8 mouse cellular contexts compared by ENCODE assay signal in the genomic region with DNA sequence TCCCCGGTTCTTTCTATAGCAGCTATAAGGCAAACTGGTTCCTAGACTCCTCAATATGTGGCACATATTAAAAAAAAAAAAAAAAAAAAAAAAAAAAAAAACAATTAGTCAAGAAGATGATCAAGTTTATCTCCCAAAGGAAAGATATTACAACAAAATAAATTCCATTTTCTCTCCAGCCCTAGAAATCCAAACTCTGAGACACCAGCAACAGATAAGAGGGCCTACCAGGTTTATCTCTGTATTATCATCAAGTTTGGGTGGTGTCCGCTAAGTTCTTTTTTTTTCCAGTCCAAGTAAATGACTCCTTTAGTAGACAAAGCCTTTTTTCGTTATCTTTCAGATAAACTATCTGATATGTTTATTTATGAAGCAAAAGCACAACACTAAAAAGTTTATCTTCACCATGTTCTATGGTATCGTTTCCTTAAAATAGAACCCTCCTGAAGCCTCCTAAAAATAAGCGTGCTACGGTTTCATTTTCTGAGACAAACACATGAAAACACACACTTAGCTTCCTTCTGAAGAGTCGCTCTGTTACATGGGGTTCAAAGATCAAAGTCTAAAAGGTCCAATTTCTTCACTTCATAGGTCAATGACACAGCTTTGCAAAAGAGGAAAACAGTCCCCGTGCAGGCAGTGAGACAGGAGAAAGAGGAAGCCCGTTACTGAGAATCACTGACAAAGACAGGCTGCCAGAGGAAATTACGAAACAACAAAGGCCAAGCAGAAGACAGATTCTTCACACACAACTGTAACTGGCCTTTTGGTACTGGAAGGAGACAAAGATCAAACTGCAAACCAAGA. TPM values are rescaled to one million over a fixed set of nuclear protein-coding genes. Genes with fewer than 3 reads are reported as not detected.
A peak's percentile ranks its signal among the peaks of the same experiment; 100 is the strongest.
DNase-seq lines count a peak whose midpoint lies in the region; ATAC-seq and TF ChIP-seq lines count a peak whose summit lies in the region.

No protein-coding gene starts in this region.

- H3K27ac ChIP-seq in heart, embryonic 10.5 days, result no peak overlapping the region
- no peak overlapping the region for H3K27ac ChIP-seq in kidney, postnatal 0 days

- no peak for ATAC-seq in G1E (ENCODE audit: extremely low read depth, insufficient number of reproducible peaks, low FRiP score, poor library complexity, severe bottlenecking)
- no peak for ATAC-seq in kidney, postnatal 0 days (replicated peaks; ENCODE audit: low FRiP score, low read depth)

- DNase-seq in heart, adult 11 months, result peak; percentile 96
- no peak for DNase-seq in heart, embryonic 10.5 days (ENCODE audit: low spot score)
- no peak for DNase-seq in G1E (ENCODE audit: low spot score)
- peak; percentile 84 for DNase-seq in kidney, postnatal 0 days (ENCODE audit: low spot score)
- DNase-seq in left cerebral cortex, postnatal 4 days, result no peak
- no peak for DNase-seq in layer of hippocampus, adult 8-10 months (ENCODE audit: low spot score in 2 of 2)
- DNase-seq in urinary bladder, postnatal 4 days (ENCODE audit: low spot score in 2 of 2), result no peak

- WGBS in heart, embryonic 10.5 days, result 48% methylated on average over 10 of the region's 10 CpGs
- 38% methylated on average over 10 of the region's 10 CpGs for WGBS in kidney, postnatal 0 days

- peaks cover 24% of the 10 kb centered on the region for H3K36me3 ChIP-seq in heart, embryonic 10.5 days
- peaks cover 83% of the 10 kb centered on the region for H3K36me3 ChIP-seq in G1E (replicated peaks)
- H3K36me3 ChIP-seq in kidney, postnatal 0 days (ENCODE audit: insufficient read depth, low read length), result peaks cover 23% of the 10 kb centered on the region; the same call in 1 of the 2 replicates
- peaks cover 92% of the 10 kb centered on the region for H3K36me3 ChIP-seq in megakaryocyte, embryonic 14.5 days (replicated peaks; ENCODE audit: low read length)

- H3K9ac ChIP-seq in kidney, postnatal 0 days (ENCODE audit: low read depth, low read length), result no peak overlapping the region

- peaks cover 7% of the 10 kb centered on the region; the same call in 1 of the 2 replicates for H3K27me3 ChIP-seq in heart, embryonic 10.5 days (ENCODE audit: insufficient read depth, poor library complexity, severe bottlenecking)
- H3K27me3 ChIP-seq in G1E (ENCODE audit: insufficient read depth, low read length), result no peaks in the 10 kb centered on the region
- no peaks in the 10 kb centered on the region for H3K27me3 ChIP-seq in kidney, postnatal 0 days (ENCODE audit: insufficient read depth, low read length)
- no peaks in the 10 kb centered on the region for H3K27me3 ChIP-seq in megakaryocyte, embryonic 14.5 days (replicated peaks)

- peaks cover 58% of the 10 kb centered on the region for H3K4me1 ChIP-seq in heart, embryonic 10.5 days
- peaks cover 85% of the 10 kb centered on the region for H3K4me1 ChIP-seq in G1E (ENCODE audit: insufficient read depth, low read depth, low read length)
- peaks cover 41% of the 10 kb centered on the region for H3K4me1 ChIP-seq in kidney, postnatal 0 days (replicated peaks; ENCODE audit: insufficient read depth, low read length)
- peaks cover 89% of the 10 kb centered on the region for H3K4me1 ChIP-seq in megakaryocyte, embryonic 14.5 days

- no peak overlapping the region for H3K4me3 ChIP-seq in heart, embryonic 10.5 days
- H3K4me3 ChIP-seq in G1E (ENCODE audit: low read depth, low read length), result peak overlapping the region; percentile 30; the same call in 1 of the 2 replicates
- no peak overlapping the region for H3K4me3 ChIP-seq in kidney, postnatal 0 days (replicated peaks; ENCODE audit: low read depth, low read length)
- H3K4me3 ChIP-seq in megakaryocyte, embryonic 14.5 days (replicated peaks), result peak overlapping the region; percentile 87

- no peak for TF ChIP-seq CTCF in G1E (IDR thresholded peaks at IDR 0.05; ENCODE audit: low read depth, low read length)
- TF ChIP-seq CTCF in kidney, postnatal 0 days (IDR thresholded peaks at IDR 0.05; ENCODE audit: low read depth), result no peak

- no peaks in the 10 kb centered on the region for H3K9me3 ChIP-seq in heart, embryonic 10.5 days
- peaks cover 16% of the 10 kb centered on the region for H3K9me3 ChIP-seq in G1E (replicated peaks)
- no peaks in the 10 kb centered on the region for H3K9me3 ChIP-seq in kidney, postnatal 0 days (replicated peaks; ENCODE audit: low read length)
- H3K9me3 ChIP-seq in megakaryocyte, embryonic 14.5 days, result 0 out of 2 replicates have a peak, but pooled peaks cover 2% of the 10 kb centered on the region

- no peak overlapping the region for H3K4me2 ChIP-seq in kidney, postnatal 0 days (ENCODE audit: low read length)

- intact Hi-C loops in left cerebral cortex, postnatal 4 days (cut with DNase I), result loop anchor here (5.0 to 10.0 kb wide), 2 partner anchors 256 to 288 kb away; a partner anchor contains a TSS

RNA-seq across cellular contexts. Expression of a gene that starts 6.1 kb away (rescaled TPM):
- polyA plus RNA-seq in heart, embryonic 10.5 days (2016; fragmentation: Nextera tagmentation; extraction: Ambion mirVana), result 3.4 and 4.3 TPM in 2 replicates
- total RNA-seq in G1E (2014; fragmentation: Nextera tagmentation) (67.1 and 98.4 TPM in 2 replicates), G1E (2017) (39.3 and 45.5 TPM in 2 replicates)
- polyA plus RNA-seq in G1E (2012), result 59.2 and 67.0 TPM in 2 replicates
- polyA plus RNA-seq in kidney, postnatal 0 days (2015; fragmentation: Nextera tagmentation; extraction: Ambion mirVana), result 8.7 and 9.7 TPM in 2 replicates
- polyA plus RNA-seq in megakaryocyte, embryonic 14.5 days (2012; ENCODE audit: insufficient read depth, low replicate concordance), result 14.8 and 55.2 TPM in 2 replicates
- 10 to 100 TPM; 28.8 to 32.6 TPM for total RNA-seq in left cerebral cortex, postnatal 4 days (2021)
- total RNA-seq in layer of hippocampus, adult 8-10 months (2022), result 10 to 100 TPM; 43.3 to 53.4 (median 48.2) TPM

Comparison
In these comparisons a context has a peak if more than half of its experiments do, and no peak if none do; other contexts are left out.
1. DNase-seq: peak in heart, adult 11 months (single experiment) and kidney, postnatal 0 days (single experiment); none in heart, embryonic 10.5 days (single experiment), G1E (single experiment), left cerebral cortex, postnatal 4 days (single experiment), layer of hippocampus, adult 8-10 months (0 of 2) and urinary bladder, postnatal 4 days (0 of 2).
2. H3K4me3 ChIP-seq: peak in G1E (single experiment) and megakaryocyte, embryonic 14.5 days (single experiment); none in heart, embryonic 10.5 days (single experiment) and kidney, postnatal 0 days (single experiment).